Mouse (Mus musculus) left cerebral cortex, adult 8-10 months (tissue): ENCODE measurements around the gene Mab21l3. TPM values are rescaled to one million over a fixed set of nuclear protein-coding genes. Genes with fewer than 3 reads are reported as not detected.

Experiments
- DNase-seq, 2 experiments: peaks; one replicate each; pipeline ENCODE4 v3.0.0; 2022; ENCODE audit warnings: low spot score in 2 of 2
- total RNA-seq, 4 experiments: library from RNA; stranded (reverse); gene quantifications; 2 replicates each; pipeline ENCODE4 v1.2.4; 2022

The Mab21l3 gene
- under 1 TPM; 0.11 to 0.51 (median 0.27) TPM for total RNA-seq

- DNase-seq: no peak
These were observed at the start of gene Mab21l3 for GRCm38 (mm10) chr3:101848816-101849215. TSS of gene Mab21l3 (minus strand) at chr3:101848959.

- no peak for DNase-seq
These were observed 48.7 kb upstream of the Mab21l3 start for GRCm38 (mm10) chr3:101897377-101897974.

GRCm38 (mm10) chr3:101896893-101897292, 48.1 kb upstream of the Mab21l3 start:
- peak; percentile 52 to 60 for DNase-seq

GRCm38 (mm10) chr3:101895376-101895910, 46.7 kb upstream of the Mab21l3 start:
- DNase-seq: no peak

GRCm38 (mm10) chr3:101885591-101885990, 36.8 kb upstream of the Mab21l3 start:
- DNase-seq: no peak

GRCm38 (mm10) chr3:101885041-101885440, 36.3 kb upstream of the Mab21l3 start:
- no peak for DNase-seq

GRCm38 (mm10) chr3:101883902-101884301, 35.1 kb upstream of the Mab21l3 start:
- DNase-seq: no peak

GRCm38 (mm10) chr3:101881721-101882120, 33.0 kb upstream of the Mab21l3 start:
- no peak for DNase-seq

- no peak for DNase-seq
These were observed 32.1 kb upstream of the Mab21l3 start for GRCm38 (mm10) chr3:101880818-101881217.

- no peak for DNase-seq
These were observed 29.4 kb upstream of the Mab21l3 start for GRCm38 (mm10) chr3:101878136-101878535.

GRCm38 (mm10) chr3:101876459-101877285, 27.9 kb upstream of the Mab21l3 start:
- DNase-seq: no peak

- DNase-seq: no peak
These were observed 26.6 kb upstream of the Mab21l3 start for GRCm38 (mm10) chr3:101875258-101875920.

- peak in 1 of 2 experiments; percentile 37 for DNase-seq
These were observed 24.4 kb upstream of the Mab21l3 start for GRCm38 (mm10) chr3:101873061-101873675.

- DNase-seq: no peak
These were observed 23.2 kb upstream of the Mab21l3 start for GRCm38 (mm10) chr3:101871951-101872350.

- peak in 1 of 2 experiments; percentile 81 for DNase-seq
These were observed 18.3 kb upstream of the Mab21l3 start for GRCm38 (mm10) chr3:101867001-101867421.

- no peak for DNase-seq
These were observed 13.1 kb upstream of the Mab21l3 start for GRCm38 (mm10) chr3:101861856-101862255.

- peak in 1 of 2 experiments; percentile 40 for DNase-seq
These were observed 11.4 kb upstream of the Mab21l3 start for GRCm38 (mm10) chr3:101860151-101860550.

GRCm38 (mm10) chr3:101859740-101860139, 11.0 kb upstream of the Mab21l3 start:
- no peak for DNase-seq

- DNase-seq: no peak
These were observed 5.3 kb upstream of the Mab21l3 start for GRCm38 (mm10) chr3:101854075-101854474.

- DNase-seq: no peak
These were observed 2.6 kb upstream of the Mab21l3 start for GRCm38 (mm10) chr3:101851363-101851762.

- no peak for DNase-seq
These were observed 2.7 kb downstream of the Mab21l3 start for GRCm38 (mm10) chr3:101846096-101846495.
